Mouse (Mus musculus) left cerebral cortex, adult 11 months (tissue): ENCODE data around the gene Dcx.

Experiments used
- DNase-seq: peaks from one replicate; pipeline ENCODE4 v3.0.0; 2022; ENCODE audit warnings: low spot score

The Dcx gene

DNA sequence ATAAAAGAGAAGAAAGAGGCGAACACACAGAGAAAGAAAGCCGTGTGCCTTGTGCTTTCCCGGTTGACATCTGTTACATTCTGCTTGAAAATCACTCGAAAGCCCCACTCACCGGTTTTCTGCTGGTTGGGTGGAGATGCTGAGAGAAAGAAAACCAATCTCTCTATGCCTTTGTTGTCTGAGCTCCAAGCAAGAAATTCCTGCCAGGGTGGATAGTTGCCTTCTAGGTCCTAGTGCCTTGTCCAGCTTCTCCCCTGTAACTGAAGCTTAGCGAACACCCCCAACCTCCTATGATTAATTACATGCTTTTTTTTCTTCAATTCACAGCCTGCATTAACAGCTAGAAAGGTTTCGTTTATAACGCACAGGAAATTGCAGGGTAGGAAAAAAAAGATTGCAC, at the start of gene Dcx:
Dcx (minus strand) TSS at position 354 of the 400 bp plus-strand sequence.
- no peak for DNase-seq

DNA sequence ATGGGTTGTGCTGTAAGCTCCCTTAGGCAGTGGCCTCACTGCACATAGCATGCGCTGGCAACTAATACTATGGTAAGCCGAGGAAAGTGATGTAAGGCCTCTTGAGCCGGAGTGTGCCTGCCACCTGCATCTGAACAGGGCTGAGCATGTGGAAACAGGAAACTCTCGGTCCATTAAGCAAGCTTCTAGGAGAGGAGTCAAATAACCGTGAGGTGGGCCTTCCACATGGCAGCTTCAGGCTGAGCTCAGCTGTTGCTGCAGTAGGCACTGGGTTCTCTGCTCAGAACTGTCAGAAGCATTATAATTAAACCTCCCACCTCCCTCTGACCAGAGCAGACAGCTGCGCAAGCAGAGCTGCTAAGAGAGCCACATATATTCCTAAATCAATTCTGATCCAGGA, 33.1 kb upstream of the Dcx start:
- DNase-seq: peak; percentile 4

DNA sequence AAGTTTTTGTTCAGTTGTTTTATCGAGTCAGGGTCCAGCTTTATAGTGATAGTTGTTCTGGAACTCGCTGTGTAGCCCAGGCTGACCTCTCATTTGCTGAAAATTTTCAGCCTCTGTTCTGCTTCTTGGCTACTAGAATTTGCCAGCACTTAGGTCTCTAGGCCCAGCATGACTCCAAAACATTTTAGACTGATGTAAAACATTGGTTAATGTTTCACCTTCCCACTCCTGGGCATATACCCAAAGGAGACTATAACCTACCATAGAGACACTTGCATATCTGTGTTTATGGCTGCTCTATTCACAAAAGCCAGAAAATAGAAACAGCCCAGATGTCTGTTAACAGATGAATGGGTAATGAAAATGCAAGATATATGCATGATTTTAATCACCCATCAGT, 560 bp upstream of the Dcx start:
- no peak for DNase-seq

DNA sequence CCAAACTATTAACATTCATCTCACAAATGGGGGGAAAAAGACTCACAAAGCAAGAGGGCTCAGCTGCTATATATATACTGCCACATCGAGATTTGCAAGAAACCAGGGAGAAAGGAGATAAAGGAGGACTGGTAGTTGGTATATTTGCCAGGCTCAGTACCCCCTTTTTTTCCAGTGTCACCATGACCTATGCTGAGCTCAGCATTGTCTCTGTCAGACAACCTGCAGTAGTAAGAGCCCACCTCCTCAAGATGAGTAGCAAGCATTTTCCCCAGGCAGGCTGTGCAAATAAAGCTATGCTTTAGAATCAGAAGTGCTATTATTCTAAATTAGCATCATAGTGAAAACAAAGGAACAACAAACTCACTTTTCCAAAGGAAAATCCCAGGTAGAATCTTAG, 581 bp downstream of the Dcx start:
- no peak for DNase-seq

DNA sequence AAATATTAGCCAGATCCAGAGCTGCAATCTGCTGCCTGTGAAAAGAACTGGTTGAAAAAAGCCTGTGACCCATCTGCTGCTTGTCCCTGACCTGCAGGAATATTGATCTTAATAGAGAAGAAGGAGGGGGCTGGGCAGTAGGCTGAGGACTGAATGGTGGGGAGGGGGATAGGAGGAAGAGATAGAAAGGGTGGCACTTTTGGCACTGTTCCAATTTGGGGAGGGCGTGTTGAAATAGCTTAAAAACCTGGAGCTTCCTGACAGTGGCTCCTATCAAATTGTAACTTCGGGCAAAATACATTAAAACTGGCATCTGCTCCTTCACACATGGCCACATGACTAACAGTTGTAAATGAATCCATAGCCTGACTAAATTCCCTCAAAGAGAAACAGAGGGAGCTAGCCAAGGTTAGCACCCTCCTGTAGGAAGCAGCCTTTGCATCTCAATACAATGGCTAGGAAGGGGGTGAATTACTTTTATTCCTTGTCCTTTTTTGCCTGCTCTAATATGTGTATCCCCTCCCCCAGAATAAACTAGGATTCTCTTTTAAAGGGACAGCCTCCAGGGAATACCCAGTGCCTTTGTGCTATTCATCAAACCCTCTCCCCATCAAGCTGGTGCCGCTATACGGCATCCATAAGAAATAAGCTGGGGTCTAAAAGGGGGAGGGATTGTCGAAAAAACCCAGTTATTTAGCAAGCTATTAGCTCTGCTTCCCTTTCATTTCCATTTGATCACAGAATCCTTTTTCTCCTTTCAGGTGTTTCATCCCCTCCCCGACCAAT, 1.5 kb downstream of the Dcx start:
- no peak for DNase-seq

DNA sequence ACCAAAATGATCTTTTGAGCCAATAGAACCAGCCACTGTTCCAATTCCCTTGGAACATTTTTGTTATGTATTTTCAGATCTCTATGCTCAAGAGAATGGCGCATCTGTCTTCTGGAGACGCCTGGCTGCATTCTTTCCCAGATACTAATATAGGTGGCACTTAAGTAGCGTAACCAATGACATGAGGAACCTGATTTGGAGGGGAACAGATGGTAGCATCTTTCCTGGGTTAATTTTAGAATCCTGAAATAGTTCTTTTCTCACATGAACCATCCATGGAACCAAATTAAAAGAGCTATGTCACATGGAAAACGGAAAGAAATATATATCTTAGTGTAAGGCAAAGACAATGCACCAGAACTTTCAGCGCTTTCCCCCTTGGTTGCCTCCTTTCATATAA, 11.0 kb downstream of the Dcx start:
- no peak for DNase-seq

DNA sequence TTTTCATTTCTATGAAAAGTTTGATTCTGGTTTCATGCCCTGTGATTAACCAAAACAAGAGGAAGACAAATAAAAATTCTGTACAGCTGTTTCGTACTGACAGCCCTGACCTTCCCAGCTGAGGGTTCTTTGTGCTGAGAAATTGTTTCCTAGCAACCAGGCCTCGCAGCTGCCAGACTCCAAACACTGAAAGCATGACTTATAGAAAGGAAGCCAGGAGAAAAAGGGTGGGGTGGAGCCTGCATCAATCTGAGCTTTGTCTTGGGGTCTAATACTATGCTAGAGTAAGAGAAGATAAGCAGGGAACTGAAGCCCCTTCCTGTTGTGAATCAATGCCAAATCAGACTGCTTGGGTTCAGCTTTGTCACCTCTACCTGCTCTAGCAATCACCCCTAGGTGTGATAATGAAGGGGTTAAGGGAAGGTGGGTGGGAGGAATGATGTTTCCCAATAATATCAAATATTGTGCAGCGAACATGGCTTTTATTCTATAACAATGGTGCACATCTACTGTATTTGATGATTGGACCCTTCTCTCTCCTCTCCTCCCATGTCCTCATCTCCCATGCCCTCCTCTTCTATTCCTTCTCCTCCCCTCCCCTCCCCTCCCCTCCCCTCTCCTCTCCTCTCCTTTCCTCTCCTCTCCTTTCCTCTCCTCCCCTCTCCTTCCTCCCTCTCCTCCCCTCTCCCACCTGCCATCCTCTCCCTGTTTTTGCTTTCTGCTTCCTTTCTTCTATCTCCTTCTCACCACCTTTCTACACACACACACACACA, 26.2 kb downstream of the Dcx start:
- DNase-seq: peak; percentile 22

DNA sequence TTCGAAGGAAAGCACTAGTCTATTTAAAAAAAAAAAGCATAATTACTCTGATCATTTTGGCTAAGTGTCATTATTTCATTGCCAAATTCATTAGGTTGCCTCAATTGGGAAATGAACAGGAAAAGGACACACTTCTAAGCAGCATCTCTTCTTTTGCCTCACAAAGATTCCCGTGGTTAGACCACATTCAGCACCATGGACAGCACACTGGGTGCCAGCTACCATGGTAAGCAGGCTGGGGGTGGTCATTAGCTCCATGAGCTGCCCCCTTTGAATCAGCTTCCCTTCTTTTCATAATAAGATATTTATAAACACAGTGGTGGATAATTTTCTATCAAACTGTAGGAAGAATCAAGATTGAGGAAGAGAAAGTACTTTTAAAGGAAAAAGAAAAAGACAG, 28.4 kb downstream of the Dcx start:
- no peak for DNase-seq

DNA sequence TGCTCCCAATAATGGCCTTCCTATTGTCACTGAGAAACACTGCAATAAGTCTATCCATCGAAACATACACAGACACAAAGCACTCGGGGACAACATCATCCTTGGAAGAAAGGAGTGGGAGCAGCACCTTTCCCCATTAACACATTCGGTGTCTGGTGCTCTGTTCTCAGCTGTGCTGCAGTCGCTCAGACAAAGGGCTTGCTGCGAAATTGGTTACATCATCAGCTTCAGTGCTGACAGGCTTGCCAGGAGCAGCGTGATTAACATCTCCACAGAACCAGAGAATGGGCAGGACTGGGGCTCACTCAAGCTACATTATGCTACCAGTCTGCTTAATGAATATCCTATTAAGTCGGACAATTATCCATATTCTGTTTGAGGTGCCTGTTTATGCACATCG, 30.8 kb downstream of the Dcx start:
- peak; percentile 29 for DNase-seq

DNA sequence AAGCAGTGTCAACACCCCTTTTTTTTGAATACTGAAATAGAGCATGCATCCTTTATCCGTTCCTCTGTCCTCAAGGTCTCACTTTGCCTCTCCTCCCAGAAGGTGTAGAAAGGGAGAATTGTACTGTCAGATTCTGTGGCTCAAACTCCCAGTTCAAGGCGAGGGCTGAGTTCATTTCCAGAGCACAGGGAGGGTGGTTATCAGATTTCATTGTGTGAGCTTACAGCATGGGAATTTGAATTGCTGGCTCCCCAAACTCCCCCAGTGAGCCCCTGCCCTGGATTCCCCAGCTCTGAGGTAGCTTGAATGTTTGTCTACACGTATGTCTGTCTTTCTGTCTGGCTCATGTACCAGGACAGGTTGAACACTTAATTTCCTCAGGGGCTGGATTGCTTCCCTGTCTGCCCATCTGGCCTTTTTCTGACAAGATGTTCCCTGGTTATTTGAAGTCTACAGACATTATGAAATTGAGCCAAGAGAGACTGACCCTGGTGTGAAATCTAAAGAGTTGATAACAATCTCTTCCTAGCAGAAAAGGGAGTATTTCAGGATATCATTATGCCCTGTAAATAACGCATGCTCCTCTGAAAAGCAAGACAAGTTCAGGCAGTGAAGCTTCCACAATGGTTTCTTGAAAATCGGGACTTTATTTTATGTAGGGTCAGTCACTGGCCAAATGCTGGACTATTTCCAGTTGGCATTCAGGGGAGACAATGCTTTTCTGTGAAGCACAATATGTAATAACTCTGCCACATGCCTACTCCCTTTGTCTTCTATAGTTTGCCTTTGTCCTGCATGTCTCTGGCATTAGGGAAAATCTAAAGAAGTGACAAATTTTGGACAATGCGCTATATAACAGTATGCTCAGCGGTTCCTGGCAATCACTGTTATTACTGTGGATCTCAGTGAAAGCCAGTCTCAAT, 35.5 kb downstream of the Dcx start:
- no peak for DNase-seq

DNA sequence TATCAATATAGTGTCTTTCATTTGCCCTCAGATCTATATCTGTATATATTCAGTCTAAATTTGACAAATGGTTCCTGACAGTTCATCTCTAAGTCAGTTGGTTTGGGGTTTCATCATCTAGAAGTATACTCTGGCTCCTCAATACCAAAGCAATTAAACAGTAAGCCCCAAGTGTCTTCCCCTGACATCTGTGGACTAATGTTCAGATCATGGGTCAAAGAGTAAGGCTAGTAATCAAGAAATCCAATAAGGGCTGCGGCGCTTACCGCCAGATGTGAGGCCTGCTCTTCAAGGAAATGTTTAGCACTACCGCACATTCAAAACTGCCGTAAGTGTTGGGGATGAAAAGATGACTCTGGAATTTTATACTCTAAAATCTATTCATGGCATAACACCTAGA, 36.2 kb downstream of the Dcx start:
- no peak for DNase-seq

DNA sequence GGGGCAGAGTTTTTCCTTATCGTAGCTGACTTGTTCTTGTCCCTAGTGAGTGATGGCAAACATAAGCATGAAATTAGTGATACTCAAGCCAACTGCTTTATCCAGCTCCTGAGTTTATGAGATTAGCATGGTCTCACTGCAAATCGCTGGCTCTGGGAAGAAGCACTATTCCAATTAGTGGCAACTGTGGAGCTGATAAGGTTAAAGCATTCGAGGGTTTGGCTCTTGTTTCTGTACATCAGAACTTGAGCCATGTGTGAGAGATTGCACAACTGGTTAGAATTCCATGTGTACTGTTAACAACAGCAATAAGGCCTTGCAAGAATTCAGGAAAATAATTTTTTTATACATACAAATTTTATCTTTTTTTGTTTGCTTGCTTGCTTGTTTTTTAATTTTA, 39.9 kb downstream of the Dcx start:
- no peak for DNase-seq

DNA sequence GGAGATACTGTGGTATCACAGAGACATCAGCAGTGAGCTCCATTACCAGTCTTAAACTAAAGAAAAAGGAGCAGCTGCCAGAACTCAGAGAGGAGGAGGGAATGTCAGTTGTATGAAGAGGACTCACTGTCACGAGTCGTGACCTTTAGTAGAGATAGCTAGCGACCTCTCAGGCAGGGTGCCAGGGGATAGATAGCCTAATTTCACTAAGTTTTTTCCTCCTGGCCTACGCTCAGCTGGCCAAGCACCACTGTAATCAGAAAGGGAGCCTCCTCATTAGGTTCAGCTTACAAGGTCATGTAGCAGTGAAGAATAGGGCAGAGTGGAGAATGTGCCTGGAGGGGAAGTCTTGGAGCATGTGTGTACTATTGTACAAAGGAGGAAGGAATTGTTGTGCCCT, 47.3 kb downstream of the Dcx start:
- no peak for DNase-seq

DNA sequence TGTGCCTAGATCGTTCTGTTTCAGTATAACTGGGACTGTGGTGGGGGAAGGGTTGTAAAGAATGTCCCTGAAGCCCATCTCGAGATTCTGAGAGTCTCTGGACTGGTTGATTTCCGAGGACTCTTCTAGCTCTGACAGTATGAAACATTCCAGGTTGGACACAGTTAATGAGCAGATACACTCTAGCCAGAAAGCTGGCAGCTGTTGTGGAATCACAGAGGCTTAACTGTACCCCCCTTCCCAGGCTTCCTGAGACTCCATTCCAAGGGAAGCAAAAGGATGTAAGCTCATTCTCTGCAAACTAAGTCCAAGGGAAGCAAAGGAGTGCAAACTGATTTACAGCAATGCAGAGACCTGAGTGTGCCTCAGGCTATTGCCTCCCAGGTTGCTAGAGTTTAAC, 48.2 kb downstream of the Dcx start:
- no peak for DNase-seq

DNA sequence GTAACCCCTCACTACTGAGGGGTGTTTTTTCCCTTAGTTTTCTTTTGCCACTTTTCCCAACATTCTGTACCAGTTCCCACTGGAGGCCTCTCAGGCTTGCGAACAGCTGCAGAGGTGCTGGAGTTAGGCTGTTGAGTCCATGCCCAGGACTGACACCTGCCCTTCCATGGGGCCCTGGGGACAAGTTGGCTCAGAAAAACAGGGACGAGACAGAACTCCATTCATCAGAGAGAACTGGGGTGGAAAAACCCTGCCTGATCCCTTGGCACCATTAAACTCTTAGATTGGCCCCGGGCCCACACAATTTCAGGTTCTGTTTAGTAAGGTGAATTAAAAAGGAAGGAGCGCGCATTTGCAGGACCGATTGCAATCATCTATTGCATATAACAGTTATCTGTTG, 48.8 kb downstream of the Dcx start:
- DNase-seq: no peak

DNA sequence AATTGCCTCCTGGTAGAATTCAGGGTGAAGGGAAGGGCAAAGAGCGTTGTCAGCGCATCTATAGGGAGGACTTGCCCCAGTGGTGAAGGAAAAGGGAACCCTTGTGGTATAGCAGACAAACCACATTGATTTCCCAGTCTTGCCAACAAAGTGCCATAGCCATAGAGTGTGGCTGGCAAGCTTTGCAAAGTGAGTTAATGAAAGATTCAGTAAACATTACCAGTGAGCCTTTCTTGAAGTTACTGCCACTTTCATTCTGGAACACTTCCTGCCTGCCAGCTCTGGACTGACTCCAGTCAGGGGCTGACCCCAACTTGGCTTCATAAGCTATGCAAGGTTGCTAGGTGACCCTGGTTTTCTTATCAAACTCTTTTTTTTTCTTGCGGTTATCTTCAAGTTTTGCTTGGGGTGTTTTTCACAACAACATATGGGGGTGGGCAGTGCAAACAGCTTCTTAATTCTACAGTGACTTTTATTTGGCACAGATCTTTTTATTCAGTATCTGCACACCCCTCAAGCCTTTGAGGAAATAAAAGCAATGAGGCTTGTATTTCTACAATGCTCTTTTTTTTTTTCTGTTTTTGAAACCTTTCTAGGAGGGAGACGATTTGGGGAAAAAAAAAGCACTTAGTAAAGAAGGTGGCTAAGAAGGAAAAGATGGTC, 51.2 kb downstream of the Dcx start:
- no peak for DNase-seq

DNA sequence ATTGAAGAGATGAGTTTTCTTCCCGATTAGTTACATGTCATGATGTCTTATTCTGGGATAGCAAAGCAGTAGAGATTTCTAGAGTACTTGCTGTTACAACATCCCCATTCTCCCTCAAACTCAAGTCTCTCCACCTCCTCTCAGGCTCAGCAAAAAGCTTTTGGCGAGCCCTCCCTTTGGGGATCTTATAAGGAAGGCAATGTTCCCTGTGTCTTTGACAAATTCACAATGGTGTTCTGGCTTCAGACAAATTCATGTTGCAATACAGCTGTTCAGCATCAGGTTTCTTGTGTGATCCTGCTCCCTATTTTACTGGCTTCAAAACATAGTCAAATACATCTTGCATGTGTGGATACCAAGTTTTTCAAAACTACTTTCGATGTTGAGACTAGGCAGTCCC, 53.5 kb downstream of the Dcx start:
- DNase-seq: no peak

DNA sequence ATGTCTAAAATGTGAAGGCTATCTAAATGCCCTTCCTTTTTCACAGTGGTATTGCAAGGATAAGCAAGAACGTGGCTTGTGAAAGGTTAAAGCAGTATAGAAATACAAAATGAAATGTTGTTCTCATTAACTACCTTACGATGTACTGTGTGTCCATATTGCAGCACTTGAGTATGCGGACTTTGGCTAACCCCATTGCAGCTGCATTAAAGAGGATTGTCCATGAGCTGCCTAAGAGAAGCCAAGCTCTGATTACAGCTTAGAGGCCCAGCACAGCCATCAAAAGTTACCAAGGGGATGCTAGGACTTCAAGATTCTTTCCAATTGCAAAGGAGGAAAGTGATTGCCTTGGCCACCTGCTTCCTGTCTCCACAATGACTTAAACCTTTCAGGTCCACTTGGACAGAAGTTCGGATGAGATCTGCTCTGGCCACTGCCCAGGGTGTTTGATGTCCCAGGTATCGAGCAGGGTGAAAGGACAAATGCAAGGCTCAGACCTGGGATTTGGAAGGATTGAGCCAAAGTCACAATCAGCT, 65.9 kb downstream of the Dcx start:
- DNase-seq: no peak

DNA sequence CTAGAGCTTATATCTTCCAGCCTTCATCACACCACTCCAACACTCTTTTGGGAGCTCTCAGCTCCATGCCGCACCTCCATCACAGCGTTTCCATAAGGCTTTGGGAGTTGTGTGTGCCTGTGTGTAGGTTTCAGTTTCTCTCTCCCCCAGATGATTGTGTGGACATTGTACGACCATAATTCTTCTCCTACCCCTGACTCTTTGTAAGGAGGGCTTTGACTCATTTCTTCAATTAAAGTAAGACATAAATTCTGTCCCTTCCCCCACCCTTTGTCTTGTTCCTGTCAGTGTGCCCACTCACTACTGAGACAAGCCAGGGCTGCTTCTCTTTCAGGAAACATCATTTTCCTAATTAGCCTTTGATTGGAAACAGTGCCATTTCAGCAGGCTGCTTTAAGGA, 81.8 kb downstream of the Dcx start:
- DNase-seq: no peak

DNA sequence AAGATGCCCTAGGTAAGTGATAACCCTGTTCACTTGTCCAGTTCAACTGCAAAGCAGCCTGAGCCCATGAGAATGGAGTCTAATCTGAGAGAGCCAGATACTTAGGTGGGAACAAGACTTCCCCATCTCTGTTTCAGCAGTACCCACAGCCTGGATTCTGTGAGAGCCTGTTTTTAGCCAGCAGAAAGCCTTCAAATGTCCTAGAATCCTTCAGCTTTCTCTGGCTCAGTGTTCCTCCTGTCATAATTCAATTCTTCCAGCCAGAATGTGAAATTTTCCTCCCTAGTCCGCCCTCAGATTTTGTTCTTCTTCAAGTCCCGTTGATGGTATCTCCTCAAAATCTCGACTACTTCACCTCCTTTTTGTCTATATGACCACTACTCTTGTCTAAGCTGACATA, 83.1 kb downstream of the Dcx start:
- DNase-seq: no peak

DNA sequence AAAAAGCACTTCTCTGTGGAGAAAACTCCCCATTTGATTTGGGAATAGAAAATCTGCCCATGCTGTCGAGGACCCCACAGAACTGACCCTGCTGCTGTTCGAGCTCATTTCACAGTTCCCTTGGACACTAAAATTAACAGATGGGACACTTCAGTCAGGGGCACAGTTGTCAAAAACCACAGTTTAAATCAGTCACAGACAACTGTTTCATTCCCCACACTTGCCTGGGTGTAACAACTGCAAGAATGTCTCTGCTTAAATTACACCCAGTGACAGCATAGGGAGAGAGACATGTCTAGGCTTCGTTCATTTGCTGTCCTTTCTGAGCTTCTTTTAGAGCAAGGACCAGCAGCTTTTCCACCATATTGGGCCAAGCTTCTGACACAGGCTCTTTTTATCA, 86.5 kb downstream of the Dcx start:
- DNase-seq: no peak

DNA sequence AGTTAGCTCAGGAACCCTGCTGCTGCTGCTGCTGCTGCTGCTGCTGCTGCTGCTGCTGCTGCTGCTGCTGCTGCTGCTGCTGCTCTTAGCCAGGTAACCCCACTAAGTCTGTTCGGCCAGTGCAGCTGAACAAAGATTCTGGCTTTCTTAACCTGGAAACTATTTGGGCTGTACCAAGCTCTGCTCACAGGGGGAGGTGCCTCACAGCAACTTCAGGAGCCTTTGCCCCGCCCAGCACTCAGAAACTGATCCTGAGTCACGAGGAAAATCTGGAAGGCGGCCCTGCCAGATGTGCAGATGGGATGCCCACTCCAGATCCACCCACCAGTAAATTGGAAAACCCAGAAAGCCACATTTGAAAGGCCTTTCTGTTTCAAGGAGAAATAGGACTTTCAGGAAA, 105.9 kb downstream of the Dcx start, which contains the start of gene Capn6:
Capn6 (minus strand) TSS at position 203 of the 400 bp plus-strand sequence.
- DNase-seq: no peak
